Mouse (Mus musculus): ENCODE data around the gene Gm17416. TPM values are rescaled to one million over a fixed set of nuclear protein-coding genes. Genes with fewer than 3 reads are reported as not detected.

The Gm17416 gene
- polyA plus RNA-seq, 1 experiment from 2014 or later = not detected

DNA sequence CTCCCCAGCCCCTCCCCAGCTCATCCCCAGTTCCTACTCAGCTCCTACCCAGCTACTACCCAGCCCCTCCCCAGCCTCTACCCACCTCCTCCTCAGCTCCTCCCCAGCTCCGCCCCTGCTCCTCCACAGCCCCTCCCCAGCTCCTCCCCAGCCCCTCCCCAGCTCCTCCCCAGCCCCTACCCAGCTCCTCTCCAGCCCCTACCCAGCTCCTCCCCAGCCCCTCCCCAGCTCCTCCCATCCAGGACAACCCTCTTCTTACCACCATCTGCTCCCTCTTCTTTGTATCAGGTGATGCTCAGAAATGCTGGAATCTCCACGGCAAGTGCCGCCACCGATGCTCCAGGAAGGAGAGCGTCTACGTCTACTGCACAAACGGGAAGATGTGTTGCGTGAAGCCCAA lies 43.1 kb downstream of the Gm17416 start:
- no peak for ATAC-seq (ENCODE audit: low FRiP score, low read depth)
- WGBS = 37% methylated on average over 8 of the region's 8 CpGs
- H3K9me3 ChIP-seq = no peaks in the 10 kb centered on the region
- no peaks in the 10 kb centered on the region for H3K27me3 ChIP-seq
- no peak overlapping the region for H3K4me3 ChIP-seq
- H3K36me3 ChIP-seq = no peaks in the 10 kb centered on the region
- H3K4me1 ChIP-seq (replicated peaks) = no peaks in the 10 kb centered on the region
- no peak overlapping the region for H3K27ac ChIP-seq (replicated peaks)
- no peak overlapping the region for H3K9ac ChIP-seq
- no peak overlapping the region for H3K4me2 ChIP-seq

- 10% methylated on average over 7 of the region's 7 CpGs for WGBS
- ATAC-seq (ENCODE audit: low FRiP score, low read depth) = peak; percentile 45; the same call in 1 of the 2 replicates
Measured at GRCm38 (mm10) chr2:152615563-152615962, 46.4 kb downstream of the Gm17416 start.

GRCm38 (mm10) chr2:152616470-152616869 lies 47.3 kb downstream of the Gm17416 start:
- no peak overlapping the region for H3K4me3 ChIP-seq
- H3K27me3 ChIP-seq = no peaks in the 10 kb centered on the region
- H3K4me1 ChIP-seq (replicated peaks) = no peaks in the 10 kb centered on the region
- no peak for ATAC-seq (ENCODE audit: low FRiP score, low read depth)
- no peak overlapping the region for H3K9ac ChIP-seq
- H3K36me3 ChIP-seq = no peaks in the 10 kb centered on the region
- no peak overlapping the region for H3K4me2 ChIP-seq
- H3K9me3 ChIP-seq = no peaks in the 10 kb centered on the region
- WGBS = 83% methylated on average over 6 of the region's 6 CpGs
- no peak overlapping the region for H3K27ac ChIP-seq (replicated peaks)

More at GRCm38 (mm10) chr2:152615563-152615962, 46.4 kb downstream of the Gm17416 start:
- H3K9ac ChIP-seq = no peak overlapping the region
- no peak overlapping the region for H3K27ac ChIP-seq (replicated peaks)
- no peaks in the 10 kb centered on the region for H3K4me1 ChIP-seq (replicated peaks)
- no peaks in the 10 kb centered on the region for H3K27me3 ChIP-seq
- H3K4me3 ChIP-seq = no peak overlapping the region
- H3K36me3 ChIP-seq = no peaks in the 10 kb centered on the region
- no peak overlapping the region for H3K4me2 ChIP-seq
- no peaks in the 10 kb centered on the region for H3K9me3 ChIP-seq

DNA sequence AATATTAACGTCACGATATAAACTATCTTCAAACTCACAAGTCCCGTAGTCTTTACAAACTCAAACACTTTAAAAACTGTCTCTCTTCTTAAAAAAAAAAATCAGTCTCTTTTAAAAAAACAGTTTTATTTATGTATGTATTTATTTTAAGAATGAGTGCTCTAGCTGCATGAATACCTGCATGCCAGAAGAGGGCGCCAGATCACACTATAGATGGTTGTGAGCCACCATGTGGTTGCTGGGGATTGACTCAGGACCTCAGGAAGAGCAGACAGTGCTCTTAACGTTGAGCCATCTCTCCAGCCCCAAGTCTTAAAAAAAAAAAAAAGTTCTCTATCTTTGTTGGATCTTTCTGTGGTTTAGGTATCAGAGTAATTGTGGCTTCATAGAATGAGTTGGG lies 48.2 kb downstream of the Gm17416 start:
- H3K4me2 ChIP-seq = no peak overlapping the region
- 66% methylated on average over 5 of the region's 5 CpGs for WGBS
- no peaks in the 10 kb centered on the region for H3K27me3 ChIP-seq
- H3K36me3 ChIP-seq = no peaks in the 10 kb centered on the region
- no peaks in the 10 kb centered on the region for H3K9me3 ChIP-seq
- H3K9ac ChIP-seq = no peak overlapping the region
- no peak overlapping the region for H3K4me3 ChIP-seq
- no peak overlapping the region for H3K27ac ChIP-seq (replicated peaks)
- ATAC-seq (ENCODE audit: low FRiP score, low read depth) = no peak
- H3K4me1 ChIP-seq (replicated peaks) = no peaks in the 10 kb centered on the region

Other genes starting within 250 kb of the Gm17416 start
- 95.3 and 103 TPM in 2 replicates for gene Rbck1, start 236.7 kb upstream of the Gm17416 start, polyA plus RNA-seq (2015; fragmentation: Nextera tagmentation; extraction: Ambion mirVana)
- gene Trib3, start 225.3 kb upstream of the Gm17416 start, polyA plus RNA-seq (2015; fragmentation: Nextera tagmentation; extraction: Ambion mirVana) = 1.8 TPM in 2 replicates
- 50.6 and 60.3 TPM in 2 replicates for gene Nrsn2, start 192.7 kb upstream of the Gm17416 start, polyA plus RNA-seq (2015; fragmentation: Nextera tagmentation; extraction: Ambion mirVana)
- 13.8 and 14.9 TPM in 2 replicates for gene Sox12, start 171.3 kb upstream of the Gm17416 start, polyA plus RNA-seq (2015; fragmentation: Nextera tagmentation; extraction: Ambion mirVana)
- gene Zcchc3, start 154.3 kb upstream of the Gm17416 start, polyA plus RNA-seq (2015; fragmentation: Nextera tagmentation; extraction: Ambion mirVana) = 18.6 TPM in 2 replicates
- 2.2 and 2.3 TPM in 2 replicates for gene 6820408C15Rik, start 153.8 kb upstream of the Gm17416 start, polyA plus RNA-seq (2015; fragmentation: Nextera tagmentation; extraction: Ambion mirVana)
- gene Defb23, start 104.7 kb upstream of the Gm17416 start, polyA plus RNA-seq (2015; fragmentation: Nextera tagmentation; extraction: Ambion mirVana) = not detected in 2 replicates
- gene Defb20, start 92.3 kb upstream of the Gm17416 start, polyA plus RNA-seq (2015; fragmentation: Nextera tagmentation; extraction: Ambion mirVana) = not detected in 2 replicates
- not detected in 2 replicates for gene Defb22, start 79.2 kb upstream of the Gm17416 start, polyA plus RNA-seq (2015; fragmentation: Nextera tagmentation; extraction: Ambion mirVana)
- not detected in 2 replicates for gene Defb26, start 57.6 kb upstream of the Gm17416 start, polyA plus RNA-seq (2015; fragmentation: Nextera tagmentation; extraction: Ambion mirVana)
- not detected in 2 replicates for gene Defb28, start 51.1 kb upstream of the Gm17416 start, polyA plus RNA-seq (2015; fragmentation: Nextera tagmentation; extraction: Ambion mirVana)
- not detected in 2 replicates for gene Defb29, start 29.2 kb upstream of the Gm17416 start, polyA plus RNA-seq (2015; fragmentation: Nextera tagmentation; extraction: Ambion mirVana)
- gene Defb21, start 3.4 kb downstream of the Gm17416 start, polyA plus RNA-seq (2015; fragmentation: Nextera tagmentation; extraction: Ambion mirVana) = not detected in 2 replicates
- not detected in 2 replicates for gene Defb19, start 11.0 kb downstream of the Gm17416 start, polyA plus RNA-seq (2015; fragmentation: Nextera tagmentation; extraction: Ambion mirVana)
- gene Defb45, start 30.1 kb downstream of the Gm17416 start, polyA plus RNA-seq (2015; fragmentation: Nextera tagmentation; extraction: Ambion mirVana) = not detected in 2 replicates
- gene Defb36, start 35.0 kb downstream of the Gm17416 start, polyA plus RNA-seq (2015; fragmentation: Nextera tagmentation; extraction: Ambion mirVana) = not detected in 2 replicates
- not detected in 2 replicates for gene Defb25, start 53.7 kb downstream of the Gm17416 start, polyA plus RNA-seq (2015; fragmentation: Nextera tagmentation; extraction: Ambion mirVana)
- gene Rem1, start 57.6 kb downstream of the Gm17416 start, polyA plus RNA-seq (2015; fragmentation: Nextera tagmentation; extraction: Ambion mirVana) = 0.52 and 0.72 TPM in 2 replicates
- 166 and 177 TPM in 2 replicates for gene H13, start 100.1 kb downstream of the Gm17416 start, polyA plus RNA-seq (2015; fragmentation: Nextera tagmentation; extraction: Ambion mirVana)
- 32.6 and 37.3 TPM in 2 replicates for gene Mcts2, start 117.7 kb downstream of the Gm17416 start, polyA plus RNA-seq (2015; fragmentation: Nextera tagmentation; extraction: Ambion mirVana)
- gene Id1, start 166.9 kb downstream of the Gm17416 start, polyA plus RNA-seq (2015; fragmentation: Nextera tagmentation; extraction: Ambion mirVana) = 55.3 and 57.5 TPM in 2 replicates
- 6.3 TPM in 2 replicates for gene Cox4i2, start 184.8 kb downstream of the Gm17416 start, polyA plus RNA-seq (2015; fragmentation: Nextera tagmentation; extraction: Ambion mirVana)

Data from hindbrain, embryonic 15.5 days (tissue).